Mouse (Mus musculus) heart, embryonic 16.5 days (tissue): ENCODE data around the gene Tcf23. TPM values are rescaled to one million over a fixed set of nuclear protein-coding genes. Genes with fewer than 3 reads are reported as not detected.
"Not testable (repeated sequence)": the region's sequence is repeated elsewhere in the genome, so short reads cannot be mapped to it uniquely, and the experiment has no call there.

Source experiments
- ATAC-seq: fragments of 200-750 bp; cut with Nextera tagmentation; replicated peaks from 2 replicates; pipeline ENCODE4 v1.8.0; 2017; ENCODE audit warnings: moderate number of reproducible peaks; ENCODE audit not compliant: insufficient read depth, low FRiP score; ENCODE audit errors: extremely low read depth
- H3K27ac ChIP-seq: fragments of 300-500 bp; sonication (generic); 2 replicates; pipeline ENCODE4 v1.5.1; 2014; ENCODE audit warnings: mild to moderate bottlenecking, low read length, control low read depth, moderate library complexity
- H3K27me3 ChIP-seq: fragments of 300-500 bp; sonication (generic); 2 replicates; pipeline ENCODE4 v1.6.1; 2014; ENCODE audit warnings: low read length, mixed read lengths; ENCODE audit not compliant: control insufficient read depth, insufficient read depth
- H3K36me3 ChIP-seq: fragments of 300-500 bp; sonication (generic); 2 replicates; pipeline ENCODE4 v1.6.1; 2014; ENCODE audit not compliant: control insufficient read depth, insufficient read depth
- H3K4me1 ChIP-seq: fragments of 300-500 bp; sonication (generic); 2 replicates; pipeline ENCODE4 v1.6.1; 2014; ENCODE audit warnings: low read length, mixed read lengths; ENCODE audit not compliant: control insufficient read depth, insufficient read depth
- H3K4me2 ChIP-seq: fragments of 300-500 bp; sonication (generic); 2 replicates; pipeline ENCODE4 v1.6.1; 2014; ENCODE audit warnings: low read depth, mild to moderate bottlenecking, control low read depth, low read length
- H3K4me3 ChIP-seq: fragments of 300-500 bp; sonication (generic); 2 replicates; pipeline ENCODE4 v1.5.1; 2014; ENCODE audit warnings: mild to moderate bottlenecking, control low read depth, low read length
- H3K9ac ChIP-seq: fragments of 300-500 bp; sonication (generic); 2 replicates; pipeline ENCODE4 v1.6.1; 2014; ENCODE audit warnings: low read length, control low read depth
- H3K9me3 ChIP-seq: fragments of 300-500 bp; sonication (generic); replicated peaks from 2 replicates; pipeline ENCODE4 v1.6.1; 2016; ENCODE audit warnings: low read length; ENCODE audit not compliant: control insufficient read depth
- WGBS: fragments of 180-500 bp; shearing (Covaris S2); extraction: QIAGEN DNeasy Blood & Tissue Kit; methylation state at CpG from one replicate; pipeline ENCODE4 v1.1.7; 2014; 5-methylcytosine and 5-hydroxymethylcytosine counted together
- polyA plus RNA-seq: library from polyadenylated mRNA; unstranded; fragments of >200 nt; fragmentation: Nextera tagmentation; extraction: Ambion mirVana; gene quantifications from 2 replicates; pipeline ENCODE4 v1.2.1, GENCODE M21; 2015

The Tcf23 gene
- polyA plus RNA-seq, 1 experiment from 2014 or later = 0.24 TPM

GRCm38 (mm10) chr5:31000122-31000521 lies 31.7 kb downstream of the Tcf23 start:
- Histone ChIP-seq H3K4me3 (no peak overlapping the region), H3K27ac (no peak overlapping the region), H3K9me3 (no peaks in the 10 kb centered on the region), H3K9ac (no peak overlapping the region), H3K36me3 (no peaks in the 10 kb centered on the region), H3K4me2 (no peak overlapping the region), H3K4me1 (peaks cover 7% of the 10 kb centered on the region), H3K27me3 (peaks cover 2% of the 10 kb centered on the region; the same call in 1 of the 2 replicates)
- no peak for ATAC-seq
- WGBS = 43% methylated on average over 7 of the region's 7 CpGs

- Histone ChIP-seq H3K4me2 (no peak overlapping the region), H3K27me3 (peaks cover 2% of the 10 kb centered on the region; the same call in 1 of the 2 replicates), H3K36me3 (no peaks in the 10 kb centered on the region), H3K4me3 (no peak overlapping the region), H3K4me1 (peaks cover 2% of the 10 kb centered on the region; the same call in 1 of the 2 replicates), H3K27ac (no peak overlapping the region), H3K9ac (no peak overlapping the region), H3K9me3 (no peaks in the 10 kb centered on the region)
- no peak for ATAC-seq
- 80% methylated on average over 2 of the region's 2 CpGs for WGBS
Observed at GRCm38 (mm10) chr5:31000993-31001392, 32.5 kb downstream of the Tcf23 start.

- Histone ChIP-seq H3K4me2 (no peak overlapping the region), H3K27ac (no peak overlapping the region), H3K4me1 (peaks cover 2% of the 10 kb centered on the region; the same call in 1 of the 2 replicates), H3K9me3 (no peaks in the 10 kb centered on the region), H3K36me3 (no peaks in the 10 kb centered on the region), H3K27me3 (peaks cover 2% of the 10 kb centered on the region; the same call in 1 of the 2 replicates), H3K9ac (no peak overlapping the region), H3K4me3 (no peak overlapping the region)
- no peak for ATAC-seq
- 79% methylated on average over 4 of the region's 4 CpGs for WGBS
Observed at GRCm38 (mm10) chr5:31001560-31001959, 33.1 kb downstream of the Tcf23 start.

GRCm38 (mm10) chr5:31004184-31004583 lies 35.7 kb downstream of the Tcf23 start:
- Histone ChIP-seq H3K9ac (no peak overlapping the region), H3K27me3 (peaks cover 2% of the 10 kb centered on the region; the same call in 1 of the 2 replicates), H3K36me3 (no peaks in the 10 kb centered on the region), H3K4me2 (no peak overlapping the region), H3K4me3 (no peak overlapping the region), H3K27ac (no peak overlapping the region), H3K4me1 (peaks cover 2% of the 10 kb centered on the region; the same call in 1 of the 2 replicates), H3K9me3 (no peaks in the 10 kb centered on the region)
- 4% methylated on average over 5 of the region's 5 CpGs for WGBS
- peak; percentile 63; the same call in 1 of the 2 replicates for ATAC-seq

GRCm38 (mm10) chr5:31012737-31013136 lies 44.3 kb downstream of the Tcf23 start:
- H3K4me3 ChIP-seq = no peak overlapping the region
- 73% methylated on average over 3 of the region's 3 CpGs for WGBS
- no peaks in the 10 kb centered on the region for H3K36me3 ChIP-seq
- ATAC-seq = no peak
- H3K4me1 ChIP-seq = peaks cover 7% of the 10 kb centered on the region
- no peak overlapping the region for H3K27ac ChIP-seq
- H3K4me2 ChIP-seq = no peak overlapping the region
- no peaks in the 10 kb centered on the region for H3K9me3 ChIP-seq
- H3K9ac ChIP-seq = no peak overlapping the region
- no peaks in the 10 kb centered on the region for H3K27me3 ChIP-seq

- Histone ChIP-seq H3K36me3 (no peaks in the 10 kb centered on the region), H3K4me1 (peaks cover 7% of the 10 kb centered on the region), H3K9me3 (no peaks in the 10 kb centered on the region), H3K4me2 (no peak overlapping the region), H3K9ac (no peak overlapping the region), H3K27ac (peak overlapping the region; percentile 46), H3K4me3 (no peak overlapping the region), H3K27me3 (no peaks in the 10 kb centered on the region)
- WGBS = 17% methylated on average over 2 of the region's 2 CpGs
- ATAC-seq = no peak
Observed at GRCm38 (mm10) chr5:31015913-31016312, 47.5 kb downstream of the Tcf23 start.

GRCm38 (mm10) chr5:31021790-31022189 lies 53.3 kb downstream of the Tcf23 start:
- WGBS = 89% methylated on average over 4 of the region's 5 CpGs
- not testable (repeated sequence) for H3K4me2 ChIP-seq, H3K27me3 ChIP-seq, ATAC-seq, H3K27ac ChIP-seq, H3K4me1 ChIP-seq, H3K9me3 ChIP-seq, H3K36me3 ChIP-seq, H3K4me3 ChIP-seq, H3K9ac ChIP-seq

- H3K27me3 ChIP-seq = no peaks in the 10 kb centered on the region
- ATAC-seq = no peak
- H3K4me1 ChIP-seq = no peaks in the 10 kb centered on the region
- no peaks in the 10 kb centered on the region for H3K9me3 ChIP-seq
- H3K9ac ChIP-seq = no peak overlapping the region
- H3K4me3 ChIP-seq = no peak overlapping the region
- H3K4me2 ChIP-seq = no peak overlapping the region
- H3K27ac ChIP-seq = no peak overlapping the region
- WGBS = 50% methylated on average over 1 of the region's 1 CpGs
- no peaks in the 10 kb centered on the region for H3K36me3 ChIP-seq
Observed at GRCm38 (mm10) chr5:31022690-31023089, 54.2 kb downstream of the Tcf23 start.

GRCm38 (mm10) chr5:31023254-31023653 lies 54.8 kb downstream of the Tcf23 start:
- no peaks in the 10 kb centered on the region for H3K36me3 ChIP-seq
- no peaks in the 10 kb centered on the region for H3K27me3 ChIP-seq
- H3K4me2 ChIP-seq = no peak overlapping the region
- no peak overlapping the region for H3K27ac ChIP-seq
- no peaks in the 10 kb centered on the region for H3K4me1 ChIP-seq
- H3K9ac ChIP-seq = no peak overlapping the region
- WGBS = 45% methylated on average over 3 of the region's 4 CpGs
- no peaks in the 10 kb centered on the region for H3K9me3 ChIP-seq
- no peak for ATAC-seq
- no peak overlapping the region for H3K4me3 ChIP-seq
